Mouse (Mus musculus) brain, embryonic 14.5 days (tissue): ENCODE measurements around the gene Fignl1.

Experiments
- CTCF ChIP-seq: fragments of 200-500 bp; IDR thresholded peaks from 2 replicates; pipeline ENCODE4 v1.5.1; 2012; ENCODE audit warnings: inconsistent platforms, mild to moderate bottlenecking, moderate library complexity, borderline replicate concordance; ENCODE audit not compliant: insufficient read depth, insufficient read length; ENCODE audit errors: extremely low read depth
- POLR2A ChIP-seq: fragments of 200-500 bp; IDR thresholded peaks from 2 replicates; pipeline ENCODE4 v1.6.1; 2012; ENCODE audit warnings: mild to moderate bottlenecking, inconsistent platforms, borderline replicate concordance; ENCODE audit not compliant: poor library complexity, insufficient read depth, insufficient read length, severe bottlenecking; ENCODE audit errors: extremely low read depth

GRCm38 (mm10) chr11:11742626-11743025, 66.1 kb downstream of the Fignl1 start:
- TF ChIP-seq POLR2A (no peak), CTCF (peak; percentile 53; the same call in 1 of the 2 replicates)
